Mouse (Mus musculus) hindbrain, embryonic 14.5 days (tissue): ENCODE results near the gene Eif3a. TPM values are rescaled to one million over a fixed set of nuclear protein-coding genes. Genes with fewer than 3 reads are reported as not detected.
A peak's percentile ranks its signal among the peaks of the same experiment; 100 is the strongest.

ENCODE experiments used
- ATAC-seq: fragments of 200-750 bp; cut with Nextera tagmentation; 2 replicates; pipeline ENCODE4 v1.8.0; 2017; ENCODE audit warnings: moderate number of reproducible peaks, mild to moderate bottlenecking, moderate TSS enrichment, moderate library complexity; ENCODE audit not compliant: low FRiP score
- DNase-seq: peaks from one replicate; pipeline ENCODE4 v3.0.0-alpha.2; 2015; ENCODE audit warnings: low spot score
- H3K27ac ChIP-seq: fragments of 300-500 bp; sonication (generic); 2 replicates; pipeline ENCODE4 v1.5.1; 2014; ENCODE audit warnings: mild to moderate bottlenecking, moderate library complexity
- H3K27me3 ChIP-seq: fragments of 300-500 bp; sonication (generic); 2 replicates; pipeline ENCODE4 v1.6.1; 2014; ENCODE audit warnings: mild to moderate bottlenecking, low read length, mixed read lengths; ENCODE audit not compliant: control insufficient read depth, insufficient read depth
- H3K36me3 ChIP-seq: fragments of 300-500 bp; sonication (generic); replicated peaks from 2 replicates; pipeline ENCODE4 v1.6.1; 2014; ENCODE audit not compliant: control insufficient read depth, insufficient read depth
- H3K4me1 ChIP-seq: fragments of 300-500 bp; sonication (generic); replicated peaks from 2 replicates; pipeline ENCODE4 v1.6.1; 2014; ENCODE audit warnings: antibody characterized with exemption, low read length, mixed read lengths; ENCODE audit not compliant: control insufficient read depth, insufficient read depth
- H3K4me2 ChIP-seq: fragments of 300-500 bp; sonication (generic); replicated peaks from 2 replicates; pipeline ENCODE4 v1.6.1; 2014; ENCODE audit warnings: mild to moderate bottlenecking, moderate library complexity
- H3K4me3 ChIP-seq: fragments of 300-500 bp; sonication (generic); replicated peaks from 2 replicates; pipeline ENCODE4 v1.5.1; 2014; ENCODE audit warnings: mild to moderate bottlenecking, low read length
- H3K9ac ChIP-seq: fragments of 300-500 bp; sonication (generic); 2 replicates; pipeline ENCODE4 v1.6.1; 2014
- H3K9me3 ChIP-seq: fragments of 300-500 bp; sonication (generic); 2 replicates; pipeline ENCODE4 v1.6.1; 2016; ENCODE audit warnings: low read length; ENCODE audit not compliant: control insufficient read depth
- WGBS: fragments of 180-500 bp; shearing (Covaris S2); extraction: QIAGEN DNeasy Blood & Tissue Kit; methylation state at CpG from one replicate; pipeline ENCODE4 v1.1.7; 2014; 5-methylcytosine and 5-hydroxymethylcytosine counted together
- microRNA-seq: library from miRNA; unstranded; fragments of <30 nt; microRNA quantifications from one replicate; pipeline ENCODE4, GENCODE M21; 2016
- polyA plus RNA-seq: library from polyadenylated mRNA; unstranded; fragments of >200 nt; fragmentation: Nextera tagmentation; extraction: Ambion mirVana; gene quantifications from 2 replicates; pipeline ENCODE4 v1.2.1, GENCODE M21; 2014

The Eif3a gene
- polyA plus RNA-seq, 1 experiment from 2014 or later = 117 TPM

DNA sequence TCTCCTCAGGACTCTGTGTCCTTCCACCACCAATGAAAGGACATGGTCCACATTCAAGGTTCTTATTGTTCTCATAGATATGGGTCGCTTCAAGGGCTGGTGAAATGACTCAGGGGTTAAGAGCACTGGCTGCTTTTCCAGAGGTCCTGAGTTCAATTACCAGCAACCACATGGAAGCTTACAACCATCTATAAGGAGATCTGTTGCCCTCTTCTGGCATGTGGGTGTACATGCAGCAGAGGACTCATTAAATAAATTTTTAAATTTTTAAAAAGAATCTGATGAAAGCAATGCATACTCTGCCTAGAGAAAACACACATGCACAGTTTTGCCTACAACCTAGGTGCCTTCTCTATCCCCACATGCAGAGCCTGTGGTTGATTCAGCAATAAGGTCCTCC is 49.9 kb downstream of the Eif3a start:
- 61% methylated on average over 1 of the region's 1 CpGs for WGBS
- Histone ChIP-seq H3K27me3 (no peaks in the 10 kb centered on the region), H3K27ac (no peak overlapping the region), H3K36me3 (no peaks in the 10 kb centered on the region), H3K4me2 (no peak overlapping the region), H3K9me3 (no peaks in the 10 kb centered on the region), H3K4me3 (no peak overlapping the region), H3K9ac (no peak overlapping the region), H3K4me1 (no peaks in the 10 kb centered on the region)
- ATAC-seq (no peak), DNase-seq (no peak)

- no peaks in the 10 kb centered on the region for H3K36me3 ChIP-seq
- no peak overlapping the region for H3K27ac ChIP-seq
- 100% methylated on average over 1 of the region's 1 CpGs for WGBS
- no peaks in the 10 kb centered on the region for H3K9me3 ChIP-seq
- H3K4me1 ChIP-seq = no peaks in the 10 kb centered on the region
- DNase-seq = no peak
- H3K4me3 ChIP-seq = no peak overlapping the region
- no peak overlapping the region for H3K4me2 ChIP-seq
- H3K27me3 ChIP-seq = no peaks in the 10 kb centered on the region
- no peak for ATAC-seq
- H3K9ac ChIP-seq = no peak overlapping the region
These were observed 58.5 kb downstream of the Eif3a start for GRCm38 (mm10) chr19:60731966-60732365.

DNA sequence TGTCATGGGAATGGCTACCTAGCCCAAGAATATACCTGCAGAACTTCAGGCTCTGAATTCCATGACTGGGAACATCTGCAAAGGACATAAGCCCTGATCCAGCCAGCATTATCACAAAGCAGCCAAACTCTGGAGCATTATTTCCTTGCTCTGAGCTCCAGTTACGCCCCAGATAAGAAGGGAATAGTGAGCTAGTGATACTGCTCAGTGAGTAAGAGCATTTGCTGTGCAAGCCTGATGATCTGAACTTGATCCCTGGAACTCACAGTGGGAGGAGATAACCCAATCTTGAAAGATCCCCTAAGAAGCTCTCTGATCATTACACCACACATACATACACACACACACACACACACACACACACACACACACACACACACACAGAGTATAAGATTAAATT is 59.2 kb downstream of the Eif3a start:
- Histone ChIP-seq H3K4me3 (no peak overlapping the region), H3K27ac (no peak overlapping the region), H3K4me2 (no peak overlapping the region), H3K36me3 (no peaks in the 10 kb centered on the region), H3K9me3 (no peaks in the 10 kb centered on the region), H3K4me1 (no peaks in the 10 kb centered on the region), H3K27me3 (no peaks in the 10 kb centered on the region), H3K9ac (no peak overlapping the region)
- WGBS = 75% methylated on average over 1 of the region's 1 CpGs
- DNase-seq (no peak), ATAC-seq (no peak)

DNA sequence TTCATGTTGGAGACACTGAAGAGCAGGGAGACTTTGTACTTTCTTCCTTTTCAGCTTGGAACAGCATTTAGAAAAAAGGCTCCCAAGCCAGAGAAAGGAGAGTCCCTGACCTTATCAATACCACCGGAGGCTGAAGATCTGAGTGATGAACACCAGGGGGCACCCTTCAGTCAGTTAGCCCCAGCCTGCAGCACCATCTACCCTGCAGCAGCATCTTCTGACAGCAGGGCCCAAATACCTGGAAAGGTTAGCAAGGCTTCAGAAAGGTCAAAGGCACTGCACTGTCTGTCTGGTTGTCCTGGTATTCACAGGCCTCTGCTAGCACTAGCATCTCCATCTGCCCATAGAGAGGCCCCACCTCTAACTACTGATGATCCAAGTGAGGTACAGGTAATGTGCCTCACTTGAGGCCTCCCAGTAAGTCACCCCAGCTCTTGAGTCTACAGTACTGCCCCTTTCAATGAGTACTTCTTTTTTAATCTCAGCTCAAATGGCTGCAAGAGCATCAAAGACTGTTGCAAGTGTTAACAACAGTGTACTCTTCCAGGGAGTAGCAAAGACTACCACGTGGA is 60.1 kb downstream of the Eif3a start:
- no peak overlapping the region for H3K27ac ChIP-seq
- H3K4me1 ChIP-seq = no peaks in the 10 kb centered on the region
- H3K9me3 ChIP-seq = no peaks in the 10 kb centered on the region
- DNase-seq (peak; percentile 33), ATAC-seq (no peak)
- H3K9ac ChIP-seq = no peak overlapping the region
- no peaks in the 10 kb centered on the region for H3K36me3 ChIP-seq
- H3K4me3 ChIP-seq = no peak overlapping the region
- no peak overlapping the region for H3K4me2 ChIP-seq
- WGBS = 53% methylated on average over 2 of the region's 2 CpGs
- no peaks in the 10 kb centered on the region for H3K27me3 ChIP-seq

GRCm38 (mm10) chr19:60716381-60716780 is 74.1 kb downstream of the Eif3a start:
- 73% methylated on average over 2 of the region's 2 CpGs for WGBS
- Histone ChIP-seq H3K4me1 (no peaks in the 10 kb centered on the region), H3K9ac (no peak overlapping the region), H3K36me3 (no peaks in the 10 kb centered on the region), H3K9me3 (0 out of 2 replicates have a peak, but pooled peaks cover 4% of the 10 kb centered on the region), H3K4me2 (no peak overlapping the region), H3K4me3 (no peak overlapping the region), H3K27ac (no peak overlapping the region), H3K27me3 (no peaks in the 10 kb centered on the region)
- no peak for DNase-seq
- ATAC-seq = no peak

GRCm38 (mm10) chr19:60712577-60712976 is 77.9 kb downstream of the Eif3a start:
- H3K4me3 ChIP-seq = no peak overlapping the region
- H3K9me3 ChIP-seq = 0 out of 2 replicates have a peak, but pooled peaks cover 4% of the 10 kb centered on the region
- H3K4me2 ChIP-seq = no peak overlapping the region
- ATAC-seq (no peak), DNase-seq (no peak)
- 79% methylated on average over 2 of the region's 2 CpGs for WGBS
- no peak overlapping the region for H3K27ac ChIP-seq
- H3K27me3 ChIP-seq = no peaks in the 10 kb centered on the region
- no peaks in the 10 kb centered on the region for H3K4me1 ChIP-seq
- no peak overlapping the region for H3K9ac ChIP-seq
- H3K36me3 ChIP-seq = no peaks in the 10 kb centered on the region

Small RNA genes lying within 50 kb of the gene (microRNA-seq; reads per million reads assigned to microRNA genes)
- gene mmu-mir-3084-1 = not detected

Other genes starting within 250 kb of the Eif3a start
- 27.3 and 32.3 TPM in 2 replicates for gene Cacul1, start 209.6 kb downstream of the Eif3a start, polyA plus RNA-seq
- gene Nanos1, start 34.7 kb downstream of the Eif3a start, polyA plus RNA-seq = 23.1 and 29.6 TPM in 2 replicates
- 49.6 and 50.9 TPM in 2 replicates for gene Fam45a, start 20.9 kb upstream of the Eif3a start, polyA plus RNA-seq
- gene Sfxn4, start 70.8 kb upstream of the Eif3a start, polyA plus RNA-seq = 11.6 and 11.9 TPM in 2 replicates
- 126 and 135 TPM in 2 replicates for gene Prdx3, start 83.9 kb upstream of the Eif3a start, polyA plus RNA-seq
- gene Grk5, start 99.1 kb upstream of the Eif3a start, polyA plus RNA-seq = 3.1 and 3.4 TPM in 2 replicates